Mouse (Mus musculus): ENCODE data around the gene Mgat1.

DNA sequence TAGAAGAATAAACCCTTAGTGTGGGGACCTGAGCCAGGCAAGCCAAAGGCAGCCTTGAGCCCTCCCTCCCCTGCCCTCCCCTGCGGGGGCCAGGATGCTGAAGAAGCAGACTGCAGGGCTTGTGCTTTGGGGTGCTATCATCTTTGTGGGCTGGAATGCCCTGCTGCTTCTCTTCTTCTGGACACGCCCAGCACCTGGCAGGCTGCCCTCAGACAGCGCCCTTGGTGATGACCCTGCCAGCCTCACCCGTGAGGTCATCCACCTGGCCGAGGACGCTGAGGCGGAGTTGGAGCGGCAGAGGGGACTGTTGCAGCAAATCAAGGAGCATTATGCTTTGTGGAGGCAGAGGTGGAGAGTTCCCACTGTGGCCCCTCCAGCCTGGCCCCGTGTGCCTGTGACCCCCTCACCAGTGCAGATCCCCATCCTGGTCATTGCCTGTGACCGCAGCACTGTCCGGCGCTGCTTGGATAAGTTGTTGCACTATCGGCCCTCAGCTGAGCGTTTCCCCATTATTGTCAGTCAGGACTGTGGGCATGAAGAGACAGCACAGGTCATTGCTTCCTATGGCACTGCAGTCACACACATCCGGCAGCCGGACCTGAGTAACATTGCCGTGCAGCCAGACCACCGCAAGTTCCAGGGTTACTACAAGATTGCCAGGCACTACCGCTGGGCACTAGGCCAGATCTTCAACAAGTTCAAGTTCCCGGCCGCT is 16.8 kb downstream of the Mgat1 start:
- TF ChIP-seq CTCF (IDR thresholded peaks at IDR 0.05; ENCODE audit: extremely low read depth, insufficient read depth, insufficient read length, insufficient replicate concordance) (no peak), POLR2A (IDR thresholded peaks at IDR 0.05; ENCODE audit: low read depth, low read length) (no peak)
